Mouse (Mus musculus) MEL (cell line): ENCODE measurements around the gene Tcf12. TPM values are rescaled to one million over a fixed set of nuclear protein-coding genes. Genes with fewer than 3 reads are reported as not detected.

ENCODE experiments used
- DNase-seq: peaks from one replicate; pipeline ENCODE4 v3.0.0; 2011; ENCODE audit warnings: low read depth, low spot score
- H3K27ac ChIP-seq: 2 replicates; pipeline ENCODE4 v1.5.1; 2012; ENCODE audit warnings: low read depth, mild to moderate bottlenecking, control low read depth, low read length, moderate library complexity; ENCODE audit not compliant: control insufficient read depth
- H3K27me3 ChIP-seq, 2 experiments: fragments of 150-350 bp in 1 of 2; sonication (generic) in 1 of 2; 2 replicates each; pipeline ENCODE4 v1.6.1; 2012; ENCODE audit warnings: low read length in 2 of 2, mild to moderate bottlenecking in 2 of 2, improper control_type of control experiment in 1 of 2, moderate library complexity in 1 of 2; ENCODE audit not compliant: insufficient read depth in 2 of 2, control insufficient read depth in 1 of 2
- H3K36me3 ChIP-seq, 2 experiments: 2 replicates each; pipeline ENCODE4 v1.6.1; 2012 to 2014; ENCODE audit warnings: low read length in 2 of 2, improper control_type of control experiment in 1 of 2, inconsistent platforms in 1 of 2, mild to moderate bottlenecking in 1 of 2; ENCODE audit not compliant: insufficient read depth in 2 of 2, control insufficient read depth in 1 of 2
- H3K4me1 ChIP-seq, 2 experiments: fragments of 150-350 bp in 1 of 2; sonication (generic) in 1 of 2; 2 replicates each; pipeline ENCODE4 v1.6.1; 2012; ENCODE audit warnings: low read length in 2 of 2, improper control_type of control experiment in 1 of 2, mild to moderate bottlenecking in 1 of 2; ENCODE audit not compliant: insufficient read depth in 2 of 2, control insufficient read depth in 1 of 2
- H3K4me3 ChIP-seq, 2 experiments: fragments of 150-350 bp in 1 of 2; sonication (generic) in 1 of 2; 2 replicates each; pipeline ENCODE4 v1.5.1; 2012; ENCODE audit warnings: low read depth in 2 of 2, low read length in 2 of 2, mild to moderate bottlenecking in 2 of 2, moderate library complexity in 2 of 2, control low read depth in 1 of 2, improper control_type of control experiment in 1 of 2; ENCODE audit not compliant: control insufficient read depth in 1 of 2, insufficient read depth in 1 of 2
- H3K79me2 ChIP-seq: 2 replicates; pipeline ENCODE4 v1.6.1; 2012; ENCODE audit warnings: mild to moderate bottlenecking, low read length, moderate library complexity; ENCODE audit not compliant: control insufficient read depth, poor library complexity, insufficient read depth
- H3K9ac ChIP-seq: 2 replicates; pipeline ENCODE4 v1.6.1; 2012; ENCODE audit warnings: low read depth, mild to moderate bottlenecking, control low read depth, low read length, moderate library complexity; ENCODE audit not compliant: control insufficient read depth, poor library complexity, severe bottlenecking
- H3K9me3 ChIP-seq: fragments of 150-350 bp; sonication (generic); replicated peaks from 2 replicates; pipeline ENCODE4 v1.6.1; 2012; ENCODE audit warnings: mild to moderate bottlenecking, low read length, improper control_type of control experiment, moderate library complexity; ENCODE audit not compliant: insufficient read depth
- BHLHE40 ChIP-seq: IDR thresholded peaks from 2 replicates; pipeline ENCODE4 v1.6.1; 2012; ENCODE audit warnings: low read depth, mild to moderate bottlenecking, inconsistent platforms, low read length, improper control_type of control experiment, borderline replicate concordance
- CTCF ChIP-seq, 3 experiments: IDR thresholded peaks in 2 of 3; conservative IDR thresholded peaks in 1 of 3; 2 replicates each; pipeline ENCODE4 v1.5.1; 2011 to 2012; ENCODE audit warnings: low read length in 3 of 3, low read depth in 2 of 3, mild to moderate bottlenecking in 2 of 3, improper control_type of control experiment in 1 of 3, inconsistent platforms in 1 of 3, mixed read lengths in 1 of 3, moderate library complexity in 1 of 3; ENCODE audit not compliant: control insufficient read depth in 1 of 3, insufficient read depth in 1 of 3, poor library complexity in 1 of 3, severe bottlenecking in 1 of 3
- E2F4 ChIP-seq: IDR thresholded peaks from 2 replicates; pipeline ENCODE4 v1.6.1; 2011; ENCODE audit warnings: low read depth, low read length, improper control_type of control experiment, borderline replicate concordance
- EP300 ChIP-seq, 2 experiments: IDR thresholded peaks; 2 replicates each; pipeline ENCODE4 v1.6.1; 2011; ENCODE audit warnings: improper control_type of control experiment in 2 of 2, low read length in 2 of 2, low read depth in 1 of 2, mild to moderate bottlenecking in 1 of 2
- GABPA ChIP-seq: IDR thresholded peaks from 2 replicates; pipeline ENCODE4 v1.6.1; 2012; ENCODE audit warnings: low read depth, mild to moderate bottlenecking, inconsistent platforms, low read length, improper control_type of control experiment, moderate library complexity
- GATA1 ChIP-seq: IDR thresholded peaks from 2 replicates; pipeline ENCODE4 v1.6.1; 2011; ENCODE audit warnings: low read depth, low read length, improper control_type of control experiment
- HCFC1 ChIP-seq: IDR thresholded peaks from 2 replicates; pipeline ENCODE4 v1.6.1; 2012; ENCODE audit warnings: low read depth, mild to moderate bottlenecking, inconsistent platforms, low read length, improper control_type of control experiment, moderate library complexity
- KAT2A ChIP-seq: conservative IDR thresholded peaks from 2 replicates; pipeline ENCODE4 v1.6.1; 2012; ENCODE audit warnings: low read depth, low read length, improper control_type of control experiment, inconsistent platforms
- MAFK ChIP-seq: IDR thresholded peaks from 2 replicates; pipeline ENCODE4 v1.6.1; 2011; ENCODE audit warnings: low read depth, mild to moderate bottlenecking, low read length, improper control_type of control experiment, borderline replicate concordance
- MAZ ChIP-seq: IDR thresholded peaks from 2 replicates; pipeline ENCODE4 v1.6.1; 2012; ENCODE audit warnings: low read depth, mild to moderate bottlenecking, inconsistent platforms, low read length, improper control_type of control experiment
- MEF2A ChIP-seq: IDR thresholded peaks from 2 replicates; pipeline ENCODE4 v1.6.1; 2014; ENCODE audit warnings: low read depth, mild to moderate bottlenecking, inconsistent platforms, low read length, improper control_type of control experiment; ENCODE audit not compliant: poor library complexity, insufficient replicate concordance, severe bottlenecking; ENCODE audit errors: extremely low read depth
- MYB ChIP-seq: IDR thresholded peaks from 2 replicates; pipeline ENCODE4 v1.6.1; 2011; ENCODE audit warnings: mild to moderate bottlenecking, low read depth, low read length, improper control_type of control experiment
- MYC ChIP-seq: IDR thresholded peaks from 2 replicates; pipeline ENCODE4 v1.6.1; 2011; ENCODE audit warnings: low read depth, mild to moderate bottlenecking, low read length, improper control_type of control experiment, moderate library complexity
- POLR2AphosphoS2 ChIP-seq: IDR thresholded peaks from 2 replicates; pipeline ENCODE4 v1.6.1; 2011; ENCODE audit warnings: low read length, improper control_type of control experiment
- POLR2AphosphoS5 ChIP-seq: IDR thresholded peaks from 2 replicates; pipeline ENCODE4 v1.6.1; 2012; ENCODE audit warnings: low read depth, borderline replicate concordance, mild to moderate bottlenecking, inconsistent platforms, low read length, moderate library complexity, mixed read lengths
- RCOR1 ChIP-seq: IDR thresholded peaks from 2 replicates; pipeline ENCODE4 v1.6.1; 2012; ENCODE audit warnings: low read depth, mild to moderate bottlenecking, inconsistent platforms, low read length, improper control_type of control experiment
- SIN3A ChIP-seq: IDR thresholded peaks from 2 replicates; pipeline ENCODE4 v1.6.1; 2012; ENCODE audit warnings: low read length, improper control_type of control experiment, inconsistent platforms
- TAL1 ChIP-seq: IDR thresholded peaks from 2 replicates; pipeline ENCODE4 v1.6.1; 2012; ENCODE audit warnings: mild to moderate bottlenecking, inconsistent platforms, low read length, moderate library complexity, mixed read lengths
- TBP ChIP-seq: IDR thresholded peaks from 2 replicates; pipeline ENCODE4 v1.8.0; 2011; ENCODE audit warnings: low read depth, low read length, improper control_type of control experiment
- UBTF ChIP-seq: IDR thresholded peaks from 2 replicates; pipeline ENCODE4 v1.6.1; 2012; ENCODE audit warnings: low read depth, mild to moderate bottlenecking, inconsistent platforms, low read length, improper control_type of control experiment, moderate library complexity, borderline replicate concordance; ENCODE audit not compliant: insufficient read depth
- USF1 ChIP-seq: IDR thresholded peaks from 2 replicates; pipeline ENCODE4 v1.6.1; 2014; ENCODE audit warnings: low read depth, mild to moderate bottlenecking, inconsistent platforms, low read length, improper control_type of control experiment, moderate library complexity
- USF2 ChIP-seq, 2 experiments: IDR thresholded peaks; 2 replicates each; pipeline ENCODE4 v1.6.1; 2011 to 2012; ENCODE audit warnings: improper control_type of control experiment in 2 of 2, low read length in 2 of 2, borderline replicate concordance in 1 of 2, inconsistent platforms in 1 of 2, low read depth in 1 of 2, mild to moderate bottlenecking in 1 of 2; ENCODE audit not compliant: insufficient read depth in 1 of 2
- ZC3H11A ChIP-seq: IDR thresholded peaks from 2 replicates; pipeline ENCODE4 v1.6.1; 2012; ENCODE audit warnings: low read depth, mild to moderate bottlenecking, inconsistent platforms, low read length, improper control_type of control experiment
- ZKSCAN1 ChIP-seq: IDR thresholded peaks from 2 replicates; pipeline ENCODE4 v1.6.1; 2012; ENCODE audit warnings: low read depth, mild to moderate bottlenecking, inconsistent platforms, low read length, improper control_type of control experiment, moderate library complexity
- ZMIZ1 ChIP-seq: IDR thresholded peaks from 2 replicates; pipeline ENCODE4 v1.6.1; 2012; ENCODE audit warnings: low read depth, mild to moderate bottlenecking, inconsistent platforms, low read length, improper control_type of control experiment, moderate library complexity
- polyA plus RNA-seq, 2 experiments: library from polyadenylated mRNA; stranded (reverse) in 1 of 2; unstranded in 1 of 2; fragments of >175 nt in 1 of 2; fragments of >200 nt in 1 of 2; gene quantifications; 2 replicates each; pipeline versions ENCODE4 v1.2.1 to v1.2.4; 2012; ENCODE audit warnings: low replicate concordance in 2 of 2, low read depth in 1 of 2; ENCODE audit not compliant: insufficient read length in 2 of 2, insufficient read depth in 1 of 2, missing spikeins in 1 of 2
- total RNA-seq: library from RNA; depleted of rRNA; stranded (reverse); fragments of 300-350 nt; gene quantifications from 2 replicates; pipeline ENCODE4 v1.2.3, GENCODE M21; 2012

The Tcf12 gene
- total and polyA plus RNA-seq, 3 experiments: 29.3 to 70.5 (median 39.6) TPM

GRCm38 (mm10) chr9:71830994-71831393 lies 280.7 kb downstream of the Tcf12 start:
- DNase-seq: no peak
- peaks cover 0 to 5% of the 10 kb centered on the region in 2 experiments; a peak in 1 of 4 replicates for H3K4me1 ChIP-seq
- H3K36me3 ChIP-seq: no peaks in the 10 kb centered on the region
- no peaks in the 10 kb centered on the region for H3K79me2 ChIP-seq
- no peak overlapping the region for H3K9ac ChIP-seq
- H3K27me3 ChIP-seq: no peaks in the 10 kb centered on the region
- H3K9me3 ChIP-seq: no peaks in the 10 kb centered on the region
- H3K4me3 ChIP-seq: no peak overlapping the region
- TF ChIP-seq TAL1 (no peak), E2F4 (no peak), ZC3H11A (no peak), POLR2AphosphoS2 (no peak), HCFC1 (no peak), RCOR1 (no peak), MEF2A (no peak), GABPA (no peak), BHLHE40 (no peak), GATA1 (no peak), MAZ (no peak), USF1 (no peak), UBTF (no peak), CTCF (IDR thresholded peaks at IDR 0.05 in 2 of 3, conservative IDR thresholded peaks at IDR 0.05 in 1 of 3; ENCODE audit: control insufficient read depth in 1 of 3, insufficient read depth in 1 of 3, low read depth in 2 of 3, low read length in 3 of 3, poor library complexity in 1 of 3, severe bottlenecking in 1 of 3) (no peak), ZMIZ1 (no peak), MYB (no peak)
- TF ChIP-seq, all 39 proteins: peak for 0
- no peak overlapping the region for H3K27ac ChIP-seq

GRCm38 (mm10) chr9:71830365-71830764 lies 281.3 kb downstream of the Tcf12 start:
- Histone ChIP-seq H3K4me3 (no peak overlapping the region), H3K79me2 (no peaks in the 10 kb centered on the region), H3K27me3 (no peaks in the 10 kb centered on the region), H3K4me1 (peaks cover 0 to 5% of the 10 kb centered on the region in 2 experiments; a peak in 1 of 4 replicates), H3K36me3 (no peaks in the 10 kb centered on the region), H3K27ac (no peak overlapping the region), H3K9ac (no peak overlapping the region), H3K9me3 (no peaks in the 10 kb centered on the region)
- no peak for DNase-seq
- no peak for TF ChIP-seq GATA1

- no peak overlapping the region for H3K4me3 ChIP-seq
- no peaks in the 10 kb centered on the region for H3K36me3 ChIP-seq
- no peak overlapping the region for H3K27ac ChIP-seq
- H3K9me3 ChIP-seq: no peaks in the 10 kb centered on the region
- H3K9ac ChIP-seq: no peak overlapping the region
- H3K79me2 ChIP-seq: no peaks in the 10 kb centered on the region
- TF ChIP-seq SIN3A (no peak), USF2 (IDR thresholded peaks at IDR 0.05; ENCODE audit: borderline replicate concordance in 1 of 2, insufficient read depth in 1 of 2, low read depth in 1 of 2, low read length in 2 of 2) (no peak), MAFK (no peak), KAT2A (no peak), ZMIZ1 (no peak), GABPA (no peak), TBP (no peak), BHLHE40 (no peak), EP300 (IDR thresholded peaks at IDR 0.05; ENCODE audit: low read depth in 1 of 2, low read length in 2 of 2) (no peak), POLR2AphosphoS5 (no peak), ZKSCAN1 (no peak), HCFC1 (no peak), TAL1 (no peak), E2F4 (no peak), MYC (no peak)
- TF ChIP-seq, all 39 proteins: peak for 0
- Histone ChIP-seq H3K27me3 (no peaks in the 10 kb centered on the region; a peak in 1 of 4 replicates), H3K4me1 (peaks cover 0 to 5% of the 10 kb centered on the region in 2 experiments; a peak in 1 of 4 replicates)
- DNase-seq: no peak
These were observed 281.9 kb downstream of the Tcf12 start for GRCm38 (mm10) chr9:71829753-71830152.
